Mouse (Mus musculus): ENCODE results near the gene Calcoco2. TPM values are rescaled to one million over a fixed set of nuclear protein-coding genes. Genes with fewer than 3 reads are reported as not detected.

Calcoco2 gene
- not detected in 2 replicates for polyA plus RNA-seq (2015; fragmentation: Nextera tagmentation; extraction: Ambion mirVana)

GRCm38 (mm10) chr11:96111751-96112150 is at the start of gene Calcoco2:
Gene Calcoco2 (minus strand): TSS chr11:96111964.
- Histone ChIP-seq H3K27me3 (ENCODE audit: insufficient read depth, low read length) (no peaks in the 10 kb centered on the region), H3K4me3 (replicated peaks; ENCODE audit: low read depth, low read length) (no peak within 1 kb of the TSS), H3K4me1 (replicated peaks; ENCODE audit: insufficient read depth, low read length) (no peaks in the 10 kb centered on the region), H3K4me2 (ENCODE audit: low read length) (no peak within 1 kb of the TSS), H3K27ac (no peak within 1 kb of the TSS), H3K9me3 (replicated peaks; ENCODE audit: low read length) (no peaks in the 10 kb centered on the region), H3K36me3 (ENCODE audit: insufficient read depth, low read length) (no peaks in the 10 kb centered on the region), H3K9ac (ENCODE audit: low read depth, low read length) (no peak within 1 kb of the TSS)
- ATAC-seq (replicated peaks; ENCODE audit: low FRiP score, low read depth), result no peak
- WGBS, result 41% methylated on average over 14 of the region's 14 CpGs
- no peak for TF ChIP-seq CTCF (IDR thresholded peaks at IDR 0.05; ENCODE audit: low read depth)
- no peak for DNase-seq (ENCODE audit: low spot score)

GRCm38 (mm10) chr11:96147471-96147870 is 35.7 kb upstream of the Calcoco2 start:
- H3K4me1 ChIP-seq (replicated peaks; ENCODE audit: insufficient read depth, low read length), result no peaks in the 10 kb centered on the region
- H3K27ac ChIP-seq, result no peak overlapping the region
- DNase-seq (ENCODE audit: low spot score), result no peak
- no peak overlapping the region for H3K4me2 ChIP-seq (ENCODE audit: low read length)
- no peaks in the 10 kb centered on the region for H3K36me3 ChIP-seq (ENCODE audit: insufficient read depth, low read length)
- H3K9ac ChIP-seq (ENCODE audit: low read depth, low read length), result no peak overlapping the region
- H3K4me3 ChIP-seq (replicated peaks; ENCODE audit: low read depth, low read length), result no peak overlapping the region
- no peak for ATAC-seq (replicated peaks; ENCODE audit: low FRiP score, low read depth)
- 66% methylated on average over 6 of the region's 6 CpGs for WGBS
- peaks cover 15% of the 10 kb centered on the region; the same call in 1 of the 2 replicates for H3K27me3 ChIP-seq (ENCODE audit: insufficient read depth, low read length)
- H3K9me3 ChIP-seq (replicated peaks; ENCODE audit: low read length), result no peaks in the 10 kb centered on the region
- no peak for TF ChIP-seq CTCF (IDR thresholded peaks at IDR 0.05; ENCODE audit: low read depth)

GRCm38 (mm10) chr11:96145622-96146270 is 34.0 kb upstream of the Calcoco2 start:
- H3K27ac ChIP-seq, result no peak overlapping the region
- peak overlapping the region; percentile 36 for H3K4me2 ChIP-seq (ENCODE audit: low read length)
- DNase-seq (ENCODE audit: low spot score) (peak; percentile 92), ATAC-seq (replicated peaks; ENCODE audit: low FRiP score, low read depth) (peak; percentile 70)
- H3K4me1 ChIP-seq (replicated peaks; ENCODE audit: insufficient read depth, low read length), result no peaks in the 10 kb centered on the region
- H3K36me3 ChIP-seq (ENCODE audit: insufficient read depth, low read length), result no peaks in the 10 kb centered on the region
- H3K27me3 ChIP-seq (ENCODE audit: insufficient read depth, low read length), result peaks cover 15% of the 10 kb centered on the region; the same call in 1 of the 2 replicates
- H3K9ac ChIP-seq (ENCODE audit: low read depth, low read length), result no peak overlapping the region
- WGBS, result under 1% methylated on average over 15 of the region's 15 CpGs
- H3K9me3 ChIP-seq (replicated peaks; ENCODE audit: low read length), result no peaks in the 10 kb centered on the region
- peak; percentile 92 for TF ChIP-seq CTCF (IDR thresholded peaks at IDR 0.05; ENCODE audit: low read depth)
- H3K4me3 ChIP-seq (replicated peaks; ENCODE audit: low read depth, low read length), result 0 out of 2 replicates have a peak overlapping the region, but pooled peaks have one; percentile 1

GRCm38 (mm10) chr11:96143766-96144165 is 32.0 kb upstream of the Calcoco2 start:
- Histone ChIP-seq H3K9ac (ENCODE audit: low read depth, low read length) (no peak overlapping the region), H3K27ac (no peak overlapping the region), H3K4me1 (replicated peaks; ENCODE audit: insufficient read depth, low read length) (no peaks in the 10 kb centered on the region), H3K36me3 (ENCODE audit: insufficient read depth, low read length) (no peaks in the 10 kb centered on the region), H3K4me3 (replicated peaks; ENCODE audit: low read depth, low read length) (no peak overlapping the region), H3K4me2 (ENCODE audit: low read length) (no peak overlapping the region), H3K27me3 (ENCODE audit: insufficient read depth, low read length) (peaks cover 15% of the 10 kb centered on the region; the same call in 1 of the 2 replicates), H3K9me3 (replicated peaks; ENCODE audit: low read length) (no peaks in the 10 kb centered on the region)
- TF ChIP-seq CTCF (IDR thresholded peaks at IDR 0.05; ENCODE audit: low read depth), result no peak
- 64% methylated on average over 4 of the region's 4 CpGs for WGBS
- DNase-seq (ENCODE audit: low spot score), result no peak
- ATAC-seq (replicated peaks; ENCODE audit: low FRiP score, low read depth), result no peak

- H3K27me3 ChIP-seq (ENCODE audit: insufficient read depth, low read length), result peaks cover 6% of the 10 kb centered on the region; the same call in 1 of the 2 replicates
- 0 out of 2 replicates have a peak overlapping the region, but pooled peaks have one; percentile 37 for H3K27ac ChIP-seq
- WGBS, result 8% methylated on average over 4 of the region's 4 CpGs
- no peak for TF ChIP-seq CTCF (IDR thresholded peaks at IDR 0.05; ENCODE audit: low read depth)
- H3K9ac ChIP-seq (ENCODE audit: low read depth, low read length), result no peak overlapping the region
- DNase-seq (ENCODE audit: low spot score) (peak; percentile 83), ATAC-seq (replicated peaks; ENCODE audit: low FRiP score, low read depth) (peak; percentile 88)
- H3K4me2 ChIP-seq (ENCODE audit: low read length), result no peak overlapping the region
- no peaks in the 10 kb centered on the region for H3K36me3 ChIP-seq (ENCODE audit: insufficient read depth, low read length)
- H3K4me3 ChIP-seq (replicated peaks; ENCODE audit: low read depth, low read length), result no peak overlapping the region
- no peaks in the 10 kb centered on the region for H3K9me3 ChIP-seq (replicated peaks; ENCODE audit: low read length)
- no peaks in the 10 kb centered on the region for H3K4me1 ChIP-seq (replicated peaks; ENCODE audit: insufficient read depth, low read length)
These were observed 29.0 kb upstream of the Calcoco2 start for GRCm38 (mm10) chr11:96140726-96141175.

GRCm38 (mm10) chr11:96135847-96136246 is 24.1 kb upstream of the Calcoco2 start:
- H3K4me1 ChIP-seq (replicated peaks; ENCODE audit: insufficient read depth, low read length), result no peaks in the 10 kb centered on the region; the same call in 1 of the 2 replicates
- no peaks in the 10 kb centered on the region for H3K36me3 ChIP-seq (ENCODE audit: insufficient read depth, low read length)
- no peak for DNase-seq (ENCODE audit: low spot score)
- H3K27me3 ChIP-seq (ENCODE audit: insufficient read depth, low read length), result 0 out of 2 replicates have a peak, but pooled peaks cover 7% of the 10 kb centered on the region
- no peak for TF ChIP-seq CTCF (IDR thresholded peaks at IDR 0.05; ENCODE audit: low read depth)
- H3K4me2 ChIP-seq (ENCODE audit: low read length), result no peak overlapping the region
- no peak for ATAC-seq (replicated peaks; ENCODE audit: low FRiP score, low read depth)
- H3K27ac ChIP-seq, result no peak overlapping the region
- no peak overlapping the region for H3K9ac ChIP-seq (ENCODE audit: low read depth, low read length)
- WGBS, result 81% methylated on average over 8 of the region's 8 CpGs
- H3K9me3 ChIP-seq (replicated peaks; ENCODE audit: low read length), result no peaks in the 10 kb centered on the region
- H3K4me3 ChIP-seq (replicated peaks; ENCODE audit: low read depth, low read length), result no peak overlapping the region

Measured in kidney, postnatal 0 days (tissue).